7 mouse cellular contexts compared by ENCODE assay signal in the genomic region with DNA sequence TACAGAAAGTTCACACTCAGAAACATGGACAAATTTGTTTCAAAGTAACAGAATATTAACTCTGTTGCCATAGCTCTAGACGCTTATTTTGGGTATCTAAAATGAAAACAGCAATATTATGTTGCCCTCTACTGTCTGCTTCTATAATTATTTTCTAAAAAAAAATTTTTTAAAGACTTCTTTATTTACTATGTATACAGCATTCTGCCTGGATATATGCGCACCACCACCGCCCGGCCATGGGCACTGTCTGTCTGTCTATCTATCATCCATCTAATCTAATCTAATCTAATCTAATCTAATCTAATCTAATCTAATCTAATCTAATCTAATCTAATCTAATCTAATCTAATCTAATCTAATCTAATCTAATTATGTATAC. TPM values are rescaled to one million over a fixed set of nuclear protein-coding genes. Genes with fewer than 3 reads are reported as not detected.
DNase-seq lines count a peak whose midpoint lies in the region; ATAC-seq and TF ChIP-seq lines count a peak whose summit lies in the region.

No protein-coding gene starts in this region.

- ATAC-seq in lung, postnatal 0 days = peak; percentile 16
- ATAC-seq in forebrain, embryonic 14.5 days = peak; percentile 47
- ATAC-seq in liver, embryonic 12.5 days = peak; percentile 24; the same call in 1 of the 2 replicates
- ATAC-seq in stomach, postnatal 0 days (ENCODE audit: low FRiP score, low TSS enrichment) = peak; percentile 28

- peak overlapping the region; percentile 73; the same call in 1 of the 2 replicates for H3K4me2 ChIP-seq in lung, postnatal 0 days (replicated peaks; ENCODE audit: low read depth, low read length)
- peak overlapping the region; percentile 80 for H3K4me2 ChIP-seq in forebrain, embryonic 14.5 days (ENCODE audit: low read length)
- H3K4me2 ChIP-seq in liver, embryonic 12.5 days = peak overlapping the region; percentile 83
- peak overlapping the region; percentile 69; the same call in 1 of the 2 replicates for H3K4me2 ChIP-seq in stomach, postnatal 0 days (replicated peaks; ENCODE audit: low read depth)

- no peaks in the 10 kb centered on the region for H3K27me3 ChIP-seq in lung, postnatal 0 days (replicated peaks; ENCODE audit: insufficient read depth, low read length)
- no peaks in the 10 kb centered on the region for H3K27me3 ChIP-seq in forebrain, embryonic 14.5 days (replicated peaks; ENCODE audit: control insufficient read depth, insufficient read depth, low read length)
- H3K27me3 ChIP-seq in liver, embryonic 12.5 days (replicated peaks) = no peaks in the 10 kb centered on the region; the same call in 1 of the 2 replicates
- H3K27me3 ChIP-seq in stomach, postnatal 0 days (ENCODE audit: control insufficient read depth, insufficient read depth, low read length) = no peaks in the 10 kb centered on the region

- no peak for TF ChIP-seq CTCF in lung, postnatal 0 days (IDR thresholded peaks at IDR 0.05)
- TF ChIP-seq CTCF in stomach, postnatal 0 days (IDR thresholded peaks at IDR 0.05; ENCODE audit: low read depth) = peak; percentile 37; the same call in 1 of the 2 replicates

- no peaks in the 10 kb centered on the region for H3K9me3 ChIP-seq in lung, postnatal 0 days (ENCODE audit: low read length)
- no peaks in the 10 kb centered on the region for H3K9me3 ChIP-seq in forebrain, embryonic 14.5 days (replicated peaks; ENCODE audit: control insufficient read depth, low read length)
- no peaks in the 10 kb centered on the region for H3K9me3 ChIP-seq in liver, embryonic 12.5 days (replicated peaks)
- H3K9me3 ChIP-seq in stomach, postnatal 0 days (ENCODE audit: control insufficient read depth, low read length) = no peaks in the 10 kb centered on the region

- peak; percentile 58 for DNase-seq in lung, postnatal 0 days (ENCODE audit: low spot score)
- DNase-seq in lung, postnatal 36 days = no peak
- no peak for DNase-seq in forebrain, embryonic 14.5 days (ENCODE audit: low spot score)
- DNase-seq in stomach, postnatal 0 days (ENCODE audit: low spot score) = no peak
- no peak for DNase-seq in kidney, postnatal 25 days
- no peak for DNase-seq in thymus, postnatal 25 days

- H3K4me3 ChIP-seq in lung, postnatal 0 days (ENCODE audit: low read depth, low read length) = peak overlapping the region; percentile 58
- H3K4me3 ChIP-seq in forebrain, embryonic 14.5 days (ENCODE audit: low read depth, low read length) = peak overlapping the region; percentile 65
- peak overlapping the region; percentile 68 for H3K4me3 ChIP-seq in liver, embryonic 12.5 days
- peak overlapping the region; percentile 58 for H3K4me3 ChIP-seq in stomach, postnatal 0 days (ENCODE audit: low read depth, low read length)

- no peaks in the 10 kb centered on the region for H3K4me1 ChIP-seq in lung, postnatal 0 days (ENCODE audit: insufficient read depth, low read depth, low read length)
- H3K4me1 ChIP-seq in forebrain, embryonic 14.5 days (ENCODE audit: control insufficient read depth, insufficient read depth, low read length) = no peaks in the 10 kb centered on the region
- H3K4me1 ChIP-seq in liver, embryonic 12.5 days = peaks cover 6% of the 10 kb centered on the region; the same call in 1 of the 2 replicates
- H3K4me1 ChIP-seq in stomach, postnatal 0 days (replicated peaks; ENCODE audit: control insufficient read depth, insufficient read depth) = no peaks in the 10 kb centered on the region

- no peaks in the 10 kb centered on the region for H3K36me3 ChIP-seq in lung, postnatal 0 days (ENCODE audit: insufficient read depth, low read length)
- peaks cover 13% of the 10 kb centered on the region for H3K36me3 ChIP-seq in forebrain, embryonic 14.5 days (ENCODE audit: control insufficient read depth, insufficient read depth, low read length)
- no peaks in the 10 kb centered on the region for H3K36me3 ChIP-seq in liver, embryonic 12.5 days
- no peaks in the 10 kb centered on the region for H3K36me3 ChIP-seq in stomach, postnatal 0 days (ENCODE audit: control insufficient read depth, insufficient read depth, low read length)

- H3K27ac ChIP-seq in lung, postnatal 0 days (ENCODE audit: low read length) = peak overlapping the region; percentile 100
- peak overlapping the region; percentile 95 for H3K27ac ChIP-seq in forebrain, embryonic 14.5 days (ENCODE audit: low read depth, low read length)
- H3K27ac ChIP-seq in liver, embryonic 12.5 days = no peak overlapping the region; the same call in 1 of the 2 replicates
- H3K27ac ChIP-seq in stomach, postnatal 0 days (replicated peaks) = peak overlapping the region; percentile 98; the same call in 1 of the 2 replicates

- WGBS in lung, postnatal 0 days = 25% methylated on average over 4 of the region's 4 CpGs
- WGBS in forebrain, embryonic 14.5 days = 65% methylated on average over 4 of the region's 4 CpGs
- 23% methylated on average over 4 of the region's 4 CpGs for WGBS in liver, embryonic 12.5 days (ENCODE audit: insufficient replicate concordance)
- WGBS in stomach, postnatal 0 days = 26% methylated on average over 4 of the region's 4 CpGs

- peak overlapping the region; percentile 86 for H3K9ac ChIP-seq in lung, postnatal 0 days (replicated peaks; ENCODE audit: low read depth)
- H3K9ac ChIP-seq in forebrain, embryonic 14.5 days (ENCODE audit: low read length) = peak overlapping the region; percentile 94; the same call in 1 of the 2 replicates
- H3K9ac ChIP-seq in liver, embryonic 12.5 days = no peak overlapping the region; the same call in 1 of the 2 replicates
- no peak overlapping the region for H3K9ac ChIP-seq in stomach, postnatal 0 days (ENCODE audit: low read length)

- TF ChIP-seq EP300 in lung, postnatal 0 days (IDR thresholded peaks at IDR 0.05) = no peak
- no peak for TF ChIP-seq EP300 in stomach, postnatal 0 days (optimal IDR thresholded peaks at IDR 0.05)

RNA-seq across cellular contexts. Expression of a gene that starts 0.3 kb away (rescaled TPM):
- polyA plus RNA-seq in lung, postnatal 0 days (2015; fragmentation: Nextera tagmentation; extraction: Ambion mirVana) = 16.7 and 19.9 TPM in 2 replicates
- polyA plus RNA-seq in forebrain, embryonic 14.5 days (2014; fragmentation: Nextera tagmentation; extraction: Ambion mirVana) = 15.5 and 15.6 TPM in 2 replicates
- 17.7 and 18.3 TPM in 2 replicates for polyA plus RNA-seq in liver, embryonic 12.5 days (2016; fragmentation: Nextera tagmentation; extraction: Ambion mirVana)
- 19.5 and 19.6 TPM in 2 replicates for polyA plus RNA-seq in stomach, postnatal 0 days (2015; fragmentation: Nextera tagmentation; extraction: Ambion mirVana)

RNA-seq across cellular contexts. Expression of a gene that starts 55.8 kb away (rescaled TPM):
- polyA plus RNA-seq in lung, postnatal 0 days (2015; fragmentation: Nextera tagmentation; extraction: Ambion mirVana) = 7.6 and 10.4 TPM in 2 replicates
- polyA plus RNA-seq in forebrain, embryonic 14.5 days (2014; fragmentation: Nextera tagmentation; extraction: Ambion mirVana) = 21.6 and 24.8 TPM in 2 replicates
- 2.4 and 2.5 TPM in 2 replicates for polyA plus RNA-seq in liver, embryonic 12.5 days (2016; fragmentation: Nextera tagmentation; extraction: Ambion mirVana)
- polyA plus RNA-seq in stomach, postnatal 0 days (2015; fragmentation: Nextera tagmentation; extraction: Ambion mirVana) = 3.9 and 4.8 TPM in 2 replicates

Comparison
In these comparisons a context has a peak if more than half of its experiments do, and no peak if none do; other contexts are left out.
1. H3K9ac ChIP-seq: peak in lung, postnatal 0 days (single experiment) and forebrain, embryonic 14.5 days (single experiment); none in liver, embryonic 12.5 days (single experiment) and stomach, postnatal 0 days (single experiment).
2. Peak in every context shown above with its lines, with median percentiles within 50 percentile points of each other: ATAC-seq, H3K4me2 ChIP-seq and H3K4me3 ChIP-seq.